Mouse (Mus musculus) ZHBTc4 (cell line): ENCODE data around the gene Rnase12.

ENCODE experiments used
- DNase-seq: peaks from one replicate; pipeline ENCODE4 v3.0.0-alpha.2; 2011; ENCODE audit warnings: low read depth, low spot score

Gene Rnase12

DNA sequence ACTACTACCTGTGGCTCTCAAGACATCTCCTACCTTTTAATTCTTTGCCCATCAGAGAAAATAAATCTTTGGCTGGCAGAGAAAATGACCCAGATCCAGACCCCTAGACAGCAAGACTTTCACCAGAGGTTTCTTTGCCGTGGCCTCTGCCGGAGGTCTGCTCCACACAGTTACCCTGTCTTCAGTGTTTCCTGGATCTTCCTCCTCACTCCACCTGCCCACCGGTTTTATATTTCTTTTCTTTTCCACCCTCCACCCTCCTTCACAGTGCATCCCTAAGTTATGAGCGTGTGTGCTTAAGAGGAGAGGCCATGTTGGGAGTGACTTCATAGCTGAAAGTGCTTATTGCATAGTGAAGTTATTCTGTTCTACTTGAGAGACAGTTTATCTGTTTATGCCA is 34.0 kb downstream of the Rnase12 start:
- no peak for DNase-seq

DNA sequence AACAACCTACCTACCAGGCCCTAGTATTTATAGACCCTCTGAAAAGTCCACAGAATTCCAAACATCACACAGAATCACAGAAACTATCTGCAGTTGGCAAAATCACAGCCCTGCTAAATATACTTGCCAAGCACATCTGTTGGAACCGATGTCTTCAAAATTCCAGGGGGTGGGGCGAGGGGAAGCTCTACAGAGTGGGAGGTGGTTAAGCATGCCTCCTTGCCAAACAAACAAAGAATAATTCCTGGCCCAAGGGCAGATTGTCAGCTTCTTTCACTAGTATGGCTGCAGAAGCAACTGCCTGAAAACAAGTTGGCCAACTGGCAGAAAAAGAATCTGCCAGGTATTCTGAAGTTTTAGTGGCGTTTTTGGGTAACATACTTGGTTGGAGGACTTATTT is 40.2 kb downstream of the Rnase12 start:
- DNase-seq, result no peak

DNA sequence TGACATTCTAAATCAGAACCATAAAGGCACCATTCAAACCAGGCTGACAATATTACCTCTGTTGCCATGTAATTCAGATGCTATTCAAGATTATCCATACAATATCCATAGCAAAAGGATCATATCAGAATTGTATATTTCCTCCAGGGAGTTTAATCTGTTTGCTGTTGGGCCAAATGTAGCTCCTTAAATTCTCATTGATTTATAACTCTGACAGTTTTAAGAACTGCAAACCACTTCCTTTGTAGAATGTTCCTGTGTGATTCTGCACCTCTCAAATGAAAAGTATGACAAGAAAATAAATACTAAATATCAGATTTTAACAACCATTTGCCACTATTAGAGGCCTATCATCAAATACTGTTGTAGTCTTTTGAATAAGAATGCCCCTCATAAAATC is 41.7 kb downstream of the Rnase12 start:
- DNase-seq, result no peak

DNA sequence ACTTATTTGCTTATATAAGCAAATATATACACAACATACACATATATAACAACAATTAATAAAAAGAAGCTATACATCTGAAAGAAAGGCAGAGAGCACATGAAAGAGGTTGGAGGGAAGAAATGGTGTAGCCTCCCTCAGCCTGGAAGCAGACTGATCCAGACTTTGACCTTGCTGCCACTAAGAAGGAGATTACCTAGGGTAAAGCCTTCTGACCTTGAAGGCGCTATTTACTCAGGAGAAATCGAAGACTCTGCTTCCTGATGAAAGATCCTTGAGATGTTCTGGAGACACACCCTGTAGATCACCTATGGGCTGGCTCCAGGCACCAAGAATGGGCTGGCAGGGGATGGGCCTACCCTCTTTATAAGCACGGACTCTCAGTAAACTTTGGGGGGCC is 42.7 kb downstream of the Rnase12 start:
- DNase-seq, result peak; percentile 49

DNA sequence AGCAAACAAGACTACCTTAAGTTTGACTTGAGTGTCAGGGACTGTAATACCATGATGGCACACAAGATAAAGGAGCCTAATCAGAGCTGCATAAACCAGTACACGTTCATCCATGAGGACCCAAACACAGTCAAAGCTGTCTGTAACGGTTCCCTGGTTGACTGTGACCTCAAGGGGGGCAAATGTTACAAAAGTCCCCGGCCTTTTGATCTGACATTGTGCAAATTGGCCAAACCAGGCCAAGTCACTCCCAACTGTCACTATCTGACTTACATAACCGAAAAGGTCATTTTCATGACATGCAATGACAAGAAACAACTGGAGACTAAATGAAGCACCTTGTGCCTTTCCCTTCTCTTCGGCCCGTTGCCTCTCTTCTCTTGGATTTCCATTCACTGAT is 47.9 kb downstream of the Rnase12 start:
- DNase-seq, result no peak

DNA sequence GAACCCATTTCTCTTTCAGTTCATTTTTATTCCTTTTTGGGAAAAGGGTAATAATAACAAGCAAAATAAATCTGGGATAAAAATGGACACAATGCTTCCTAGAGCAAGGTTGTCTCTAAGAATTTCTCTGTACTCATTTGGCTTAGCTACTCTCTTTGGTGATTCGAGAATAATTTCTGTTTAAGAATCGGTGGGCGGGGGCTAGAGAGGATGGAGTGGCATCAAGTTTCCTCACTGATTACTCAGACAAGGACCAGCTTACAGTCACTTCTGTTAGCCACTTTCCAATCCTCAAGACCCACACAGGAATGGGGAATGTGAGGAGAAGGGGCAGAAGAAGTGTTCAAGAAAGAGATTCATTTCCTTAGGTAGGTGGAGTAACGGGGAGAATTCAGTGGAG is 48.7 kb downstream of the Rnase12 start:
- no peak for DNase-seq

DNA sequence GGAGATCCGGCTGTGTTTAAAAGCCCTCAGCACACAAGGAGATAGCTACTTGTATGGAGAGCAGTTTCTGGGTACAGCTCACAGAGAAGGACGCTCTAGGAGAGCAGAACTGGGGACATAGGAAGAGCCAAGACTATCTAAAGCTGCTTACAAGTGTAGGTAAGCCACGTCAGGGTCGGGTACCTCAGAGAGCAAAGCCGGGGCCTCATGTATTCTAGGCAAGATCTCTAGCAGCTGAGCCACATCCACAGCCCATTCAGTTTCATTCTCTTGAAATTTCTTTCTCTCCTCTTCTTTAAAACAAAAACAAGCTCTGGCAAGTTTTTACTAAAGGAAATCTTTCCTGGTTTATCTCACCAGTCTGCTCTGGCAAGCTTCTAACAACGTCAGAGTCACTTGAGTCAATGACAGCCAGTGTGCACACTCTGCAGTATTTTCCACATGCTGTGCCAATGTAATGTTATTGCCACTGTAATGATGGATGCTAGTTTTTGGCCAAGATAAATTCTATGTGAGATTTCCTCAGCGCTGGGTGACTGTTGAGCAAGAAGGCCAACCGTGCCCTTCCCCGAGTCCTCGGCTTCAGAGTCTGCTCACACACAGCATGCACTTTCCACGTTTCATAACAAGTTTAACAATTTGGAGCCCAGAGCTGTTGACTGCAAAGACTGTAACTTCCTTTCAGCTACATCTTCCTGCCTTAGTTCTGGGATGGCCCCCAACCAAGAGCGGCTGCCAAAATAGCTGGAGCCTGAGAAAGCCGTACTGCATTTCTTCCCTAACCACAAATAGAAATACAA is 49.3 kb downstream of the Rnase12 start:
- DNase-seq, result no peak

DNA sequence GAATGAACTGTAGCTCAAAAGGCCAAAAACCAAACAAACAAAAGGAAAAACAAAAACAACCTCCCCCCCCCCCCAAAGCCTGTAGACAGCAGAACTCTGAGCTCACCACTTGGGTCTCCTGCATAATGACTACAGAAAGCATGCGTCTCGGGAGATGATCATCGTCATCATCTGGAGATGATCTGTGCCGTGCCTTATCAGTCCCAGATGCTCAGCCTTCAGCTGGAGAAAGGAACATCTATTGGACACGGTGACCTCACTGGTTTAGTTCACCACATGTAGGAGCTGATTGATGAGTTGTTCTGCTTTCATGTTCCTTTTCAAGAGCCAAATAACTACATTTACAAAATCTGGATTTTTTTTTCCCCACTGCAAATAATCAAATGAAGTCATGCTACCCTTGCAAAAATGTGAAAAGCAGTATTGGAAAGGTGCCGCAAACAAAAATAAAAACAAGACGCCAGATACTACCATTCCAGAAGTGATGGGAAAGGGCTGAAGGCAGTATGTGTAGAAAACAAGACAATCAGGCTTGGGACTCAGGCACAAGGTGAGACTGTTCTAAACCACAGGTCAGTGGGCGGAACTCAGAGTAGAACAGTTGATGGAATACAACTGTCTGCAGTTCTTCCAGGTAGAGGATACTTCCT is 50.2 kb downstream of the Rnase12 start, which contains the start of gene Rnase10:
Rnase10 (plus strand) TSS at position 600 of the 650 bp plus-strand sequence.
- no peak for DNase-seq
